Mouse (Mus musculus): Measurements from ENCODE around the gene Ccdc113. TPM values are rescaled to one million over a fixed set of nuclear protein-coding genes. Genes with fewer than 3 reads are reported as not detected.
"Not testable (repeated sequence)": the region's sequence is repeated elsewhere in the genome, so short reads cannot be mapped to it uniquely, and the experiment has no call there.

Gene Ccdc113
- polyA plus RNA-seq, 1 experiment from 2014 or later, result 12.8 TPM

GRCm38 (mm10) chr8:95606509-95606908 is 72.6 kb downstream of the Ccdc113 start:
- not testable (repeated sequence) for H3K4me1 ChIP-seq; H3K36me3 ChIP-seq; H3K27me3 ChIP-seq; H3K27ac ChIP-seq (replicated peaks); H3K4me3 ChIP-seq (replicated peaks); ATAC-seq (ENCODE audit: insufficient number of reproducible peaks, low FRiP score, low TSS enrichment, low read depth); H3K9ac ChIP-seq; H3K9me3 ChIP-seq (replicated peaks); H3K4me2 ChIP-seq (replicated peaks)
- WGBS, result 20% methylated on average over 4 of the region's 5 CpGs

GRCm38 (mm10) chr8:95607210-95607609 is 73.3 kb downstream of the Ccdc113 start:
- no peak for ATAC-seq (ENCODE audit: insufficient number of reproducible peaks, low FRiP score, low TSS enrichment, low read depth)
- Histone ChIP-seq H3K27me3 (no peaks in the 10 kb centered on the region; the same call in 1 of the 2 replicates), H3K9me3 (replicated peaks) (no peaks in the 10 kb centered on the region), H3K4me2 (replicated peaks) (no peak overlapping the region), H3K36me3 (no peaks in the 10 kb centered on the region), H3K27ac (replicated peaks) (no peak overlapping the region; the same call in 1 of the 2 replicates), H3K4me1 (peaks cover 6% of the 10 kb centered on the region), H3K4me3 (replicated peaks) (no peak overlapping the region), H3K9ac (no peak overlapping the region)
- WGBS, result 29% methylated on average over 9 of the region's 9 CpGs

Other genes starting within 250 kb of the Ccdc113 start
- 0.80 and 0.94 TPM in 2 replicates for gene Cngb1, start 227.5 kb upstream of the Ccdc113 start, polyA plus RNA-seq (2015; fragmentation: Nextera tagmentation; extraction: Ambion mirVana)
- 0.39 and 0.51 TPM in 2 replicates for gene Tepp, start 223.5 kb upstream of the Ccdc113 start, polyA plus RNA-seq (2015; fragmentation: Nextera tagmentation; extraction: Ambion mirVana)
- 9.1 and 10.2 TPM in 2 replicates for gene Zfp319, start 202.1 kb upstream of the Ccdc113 start, polyA plus RNA-seq (2015; fragmentation: Nextera tagmentation; extraction: Ambion mirVana)
- 45.3 and 46.3 TPM in 2 replicates for gene Usb1, start 201.8 kb upstream of the Ccdc113 start, polyA plus RNA-seq (2015; fragmentation: Nextera tagmentation; extraction: Ambion mirVana)
- 12.6 and 13.0 TPM in 2 replicates for gene Mmp15, start 181.8 kb upstream of the Ccdc113 start, polyA plus RNA-seq (2015; fragmentation: Nextera tagmentation; extraction: Ambion mirVana)
- gene Cfap20, start 99.2 kb upstream of the Ccdc113 start, polyA plus RNA-seq (2015; fragmentation: Nextera tagmentation; extraction: Ambion mirVana), result 138 and 155 TPM in 2 replicates
- gene Csnk2a2, start 44.0 kb upstream of the Ccdc113 start, polyA plus RNA-seq (2015; fragmentation: Nextera tagmentation; extraction: Ambion mirVana), result 11.2 and 14.6 TPM in 2 replicates
- not detected in 2 replicates for gene Prss54, start 42.3 kb downstream of the Ccdc113 start, polyA plus RNA-seq (2015; fragmentation: Nextera tagmentation; extraction: Ambion mirVana)
- 17.3 and 18.9 TPM in 2 replicates for gene Gins3, start 99.4 kb downstream of the Ccdc113 start, polyA plus RNA-seq (2015; fragmentation: Nextera tagmentation; extraction: Ambion mirVana)
- 27.5 and 28.7 TPM in 2 replicates for gene Ndrg4, start 142.9 kb downstream of the Ccdc113 start, polyA plus RNA-seq (2015; fragmentation: Nextera tagmentation; extraction: Ambion mirVana)
- 18.0 and 22.5 TPM in 2 replicates for gene Setd6, start 181.8 kb downstream of the Ccdc113 start, polyA plus RNA-seq (2015; fragmentation: Nextera tagmentation; extraction: Ambion mirVana)

All from embryonic facial prominence, embryonic 15.5 days (tissue).